Mouse (Mus musculus): ENCODE results near the gene Selenop.

The Selenop gene

GRCm38 (mm10) chr15:3270646-3271077 lies 2.3 kb downstream of the Selenop start:
- peak; percentile 70 to 75 for DNase-seq (ENCODE audit: low spot score in 2 of 2)

GRCm38 (mm10) chr15:3271216-3271615 lies 2.9 kb downstream of the Selenop start:
- DNase-seq (ENCODE audit: low spot score in 2 of 2): no peak

GRCm38 (mm10) chr15:3273191-3273590 lies 4.8 kb downstream of the Selenop start:
- no peak for DNase-seq (ENCODE audit: low spot score in 2 of 2)

- no peak for DNase-seq (ENCODE audit: low spot score in 2 of 2)
Observed at GRCm38 (mm10) chr15:3277391-3277790, 9.0 kb downstream of the Selenop start.

GRCm38 (mm10) chr15:3279242-3279641 lies 10.9 kb downstream of the Selenop start:
- DNase-seq (ENCODE audit: low spot score in 2 of 2): no peak

- no peak for DNase-seq (ENCODE audit: low spot score in 2 of 2)
Observed at GRCm38 (mm10) chr15:3281216-3281615, 12.9 kb downstream of the Selenop start.

GRCm38 (mm10) chr15:3281737-3282136 lies 13.4 kb downstream of the Selenop start:
- no peak for DNase-seq (ENCODE audit: low spot score in 2 of 2)

GRCm38 (mm10) chr15:3286032-3286431 lies 17.7 kb downstream of the Selenop start:
- no peak for DNase-seq (ENCODE audit: low spot score in 2 of 2)

- DNase-seq (ENCODE audit: low spot score in 2 of 2): no peak
Observed at GRCm38 (mm10) chr15:3290435-3290834, 22.1 kb downstream of the Selenop start.

- no peak for DNase-seq (ENCODE audit: low spot score in 2 of 2)
Observed at GRCm38 (mm10) chr15:3293477-3293876, 25.1 kb downstream of the Selenop start.

GRCm38 (mm10) chr15:3295986-3296385 lies 27.6 kb downstream of the Selenop start:
- DNase-seq (ENCODE audit: low spot score in 2 of 2): no peak

- DNase-seq (ENCODE audit: low spot score in 2 of 2): no peak
Observed at GRCm38 (mm10) chr15:3297615-3298014, 29.3 kb downstream of the Selenop start.

- DNase-seq (ENCODE audit: low spot score in 2 of 2): no peak
Observed at GRCm38 (mm10) chr15:3300361-3301100, 32.2 kb downstream of the Selenop start.

GRCm38 (mm10) chr15:3303426-3303825 lies 35.1 kb downstream of the Selenop start, which contains the start of gene Ccdc152:
TSS of gene Ccdc152 (minus strand) at chr15:3303526.
- DNase-seq (ENCODE audit: low spot score in 2 of 2): no peak

- no peak for DNase-seq (ENCODE audit: low spot score in 2 of 2)
Observed at GRCm38 (mm10) chr15:3309856-3310255, 41.5 kb downstream of the Selenop start.

- no peak for DNase-seq (ENCODE audit: low spot score in 2 of 2)
Observed at GRCm38 (mm10) chr15:3312937-3313336, 44.6 kb downstream of the Selenop start.

- no peak for DNase-seq (ENCODE audit: low spot score in 2 of 2)
Observed at GRCm38 (mm10) chr15:3316617-3317016, 48.3 kb downstream of the Selenop start.

GRCm38 (mm10) chr15:3319929-3320328 lies 51.6 kb downstream of the Selenop start:
- no peak for DNase-seq (ENCODE audit: low spot score in 2 of 2)

- DNase-seq (ENCODE audit: low spot score in 2 of 2): no peak
Observed at GRCm38 (mm10) chr15:3323041-3323440, 54.7 kb downstream of the Selenop start.

Measured in natural killer cell, adult 2 months (primary cell).